Mouse (Mus musculus) E14TG2a.4 (cell line): ENCODE measurements around the gene Dync2h1.
"Not testable (repeated sequence)": the region's sequence is repeated elsewhere in the genome, so short reads cannot be mapped to it uniquely, and the experiment has no call there.

Experiments
- H3K27me3 ChIP-seq: 2 replicates; pipeline ENCODE4 v1.6.1; 2014; ENCODE audit warnings: low read length, control low read depth; ENCODE audit not compliant: insufficient read depth
- H3K36me3 ChIP-seq: 2 replicates; pipeline ENCODE4 v1.6.1; 2014; ENCODE audit warnings: low read length, control low read depth; ENCODE audit not compliant: insufficient read depth
- H3K4me1 ChIP-seq: replicated peaks from 2 replicates; pipeline ENCODE4 v1.6.1; 2014; ENCODE audit warnings: low read depth, low read length, control low read depth
- H3K4me3 ChIP-seq: replicated peaks from 2 replicates; pipeline ENCODE4 v1.5.1; 2014; ENCODE audit warnings: mild to moderate bottlenecking, low read length
- H3K9me3 ChIP-seq: 2 replicates; pipeline ENCODE4 v1.6.1; 2014; ENCODE audit warnings: low read length, control low read depth
- CTCF ChIP-seq: conservative IDR thresholded peaks from 2 replicates; pipeline ENCODE4 v1.5.1; 2014; ENCODE audit warnings: low read length
- NANOG ChIP-seq: IDR thresholded peaks from 2 replicates; pipeline ENCODE4 v1.6.1; 2014; ENCODE audit warnings: borderline replicate concordance, low read length, mixed read lengths
- POU5F1 ChIP-seq: IDR thresholded peaks from 2 replicates; pipeline ENCODE4 v1.6.1; 2014; ENCODE audit warnings: low read length, borderline replicate concordance

Dync2h1 gene

DNA sequence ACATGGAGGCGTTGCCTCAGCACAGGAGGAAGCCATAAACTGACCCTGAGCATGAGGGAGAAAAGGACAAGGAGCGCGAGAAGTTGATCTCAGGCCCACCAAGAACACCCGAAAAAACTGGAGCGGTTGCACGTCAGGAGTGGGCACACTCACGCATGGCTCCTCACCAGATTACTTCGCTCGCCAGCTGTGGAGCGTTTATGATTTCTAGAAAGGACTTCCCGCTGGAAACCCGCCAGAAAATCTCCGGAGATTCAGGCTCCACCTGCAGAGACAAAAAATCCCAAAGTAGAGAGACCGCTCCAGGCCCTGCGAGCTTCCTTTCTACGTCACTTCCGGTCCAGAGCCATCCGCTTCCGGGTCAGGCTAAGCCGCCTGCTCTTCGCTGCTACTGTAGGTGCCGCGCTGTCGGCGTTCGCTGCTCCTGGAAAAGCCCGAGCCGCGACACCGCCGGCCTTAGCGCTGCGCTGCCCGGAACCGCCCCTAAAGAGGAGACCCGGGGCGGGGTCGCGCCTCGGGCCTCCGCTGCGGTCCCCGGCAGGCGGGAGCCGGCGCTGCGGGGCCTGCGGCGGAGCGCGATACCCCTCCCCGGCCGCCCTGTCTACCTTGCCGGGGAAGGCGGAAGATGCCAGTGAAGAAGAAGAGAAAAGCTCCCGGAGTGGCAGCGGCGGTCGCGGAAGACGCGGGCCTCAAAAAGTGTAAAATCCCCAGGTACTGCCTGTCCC is at the start of gene Dync2h1, which contains the start of gene Dcun1d5:
TSS of gene Dync2h1 (minus strand) at position 275 of the 725 bp plus-strand sequence.
TSS of gene Dcun1d5 (plus strand) at position 349 of the 725 bp plus-strand sequence.
- H3K9me3 ChIP-seq, result no peaks in the 10 kb centered on the region
- no peaks in the 10 kb centered on the region for H3K27me3 ChIP-seq
- peaks cover 29% of the 10 kb centered on the region for H3K36me3 ChIP-seq
- H3K4me3 ChIP-seq, result peak within 1 kb of the TSS; percentile 95
- peaks cover 32% of the 10 kb centered on the region for H3K4me1 ChIP-seq
- TF ChIP-seq CTCF (no peak), NANOG (no peak), POU5F1 (no peak)

DNA sequence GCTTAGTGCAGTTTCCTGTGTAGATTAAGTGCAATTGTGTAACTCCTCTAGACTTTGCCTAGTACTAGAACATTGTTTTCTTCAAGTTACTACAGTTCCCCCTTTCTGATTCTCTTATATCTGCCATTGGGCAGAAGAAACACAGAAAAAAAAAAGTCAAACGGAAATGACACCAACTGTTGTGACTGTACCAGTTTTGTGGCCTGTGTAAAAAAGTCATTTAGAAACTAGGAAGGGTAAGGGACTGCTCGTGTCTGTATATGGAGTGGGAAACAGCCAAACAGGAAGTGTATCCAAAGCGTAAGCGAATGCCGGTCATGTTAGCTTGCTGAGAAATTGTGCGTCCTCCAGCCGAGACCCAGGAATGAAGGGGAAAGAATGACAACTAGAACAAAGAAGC is 37.2 kb upstream of the Dync2h1 start:
- no peaks in the 10 kb centered on the region for H3K9me3 ChIP-seq

DNA sequence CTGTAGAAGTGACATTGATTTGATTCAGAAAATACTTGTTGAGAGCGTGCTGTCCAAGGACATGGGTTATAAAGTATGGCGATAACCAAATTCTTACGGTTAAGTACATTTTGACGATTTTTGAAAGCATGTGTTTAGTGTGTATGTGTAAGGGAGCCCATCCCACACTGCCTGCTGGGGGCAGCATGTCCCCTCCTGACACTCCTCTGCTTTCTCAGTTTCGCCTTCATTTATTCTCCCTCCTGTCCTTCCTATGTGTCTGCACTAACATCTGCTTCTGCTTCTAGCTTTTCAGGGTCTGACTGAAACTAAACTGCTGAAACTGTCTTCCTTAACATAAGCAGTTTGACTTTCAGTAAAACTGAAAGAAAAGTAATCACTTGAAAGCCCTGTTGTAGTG is 36.8 kb upstream of the Dync2h1 start:
- Histone ChIP-seq H3K27me3 (no peaks in the 10 kb centered on the region), H3K9me3 (no peaks in the 10 kb centered on the region), H3K4me1 (no peaks in the 10 kb centered on the region), H3K4me3 (no peak overlapping the region), H3K36me3 (peaks cover 11% of the 10 kb centered on the region)
- no peak for TF ChIP-seq CTCF
- no peak for TF ChIP-seq NANOG
- no peak for TF ChIP-seq POU5F1

More for the DNA sequence above, 37.2 kb upstream of the Dync2h1 start:
- Histone ChIP-seq H3K4me1 (no peaks in the 10 kb centered on the region), H3K4me3 (no peak overlapping the region), H3K27me3 (no peaks in the 10 kb centered on the region), H3K36me3 (peaks cover 11% of the 10 kb centered on the region)
- TF ChIP-seq POU5F1 (no peak), CTCF (no peak), NANOG (no peak)

DNA sequence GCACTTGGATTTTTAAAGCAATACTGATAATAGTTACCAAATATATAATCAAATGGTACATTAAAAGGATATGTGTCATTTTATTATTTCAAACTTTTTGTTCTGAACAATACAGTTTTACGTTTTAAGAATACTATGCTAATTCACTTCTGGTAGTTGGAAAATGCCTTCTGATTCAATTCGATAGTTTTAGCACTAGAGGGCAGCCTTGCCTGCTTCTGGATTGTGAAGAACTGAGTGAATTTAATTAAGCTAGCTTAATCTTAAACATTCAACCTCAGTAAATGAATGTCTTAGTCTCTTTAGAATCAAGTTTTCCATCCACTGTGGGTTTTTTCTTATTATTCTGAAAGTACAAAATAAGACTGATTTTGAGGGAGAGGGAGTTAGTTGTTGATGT is 32.0 kb upstream of the Dync2h1 start:
- TF ChIP-seq POU5F1 (no peak), CTCF (peak; percentile 57), NANOG (no peak)
- no peak overlapping the region for H3K4me3 ChIP-seq
- no peaks in the 10 kb centered on the region for H3K4me1 ChIP-seq
- H3K27me3 ChIP-seq, result no peaks in the 10 kb centered on the region
- no peaks in the 10 kb centered on the region for H3K9me3 ChIP-seq
- H3K36me3 ChIP-seq, result peaks cover 16% of the 10 kb centered on the region

GRCm38 (mm10) chr9:7190694-7191093 is 6.4 kb upstream of the Dync2h1 start:
- not testable (repeated sequence) for H3K4me3 ChIP-seq, H3K9me3 ChIP-seq, H3K4me1 ChIP-seq, H3K27me3 ChIP-seq
- H3K36me3 ChIP-seq, result peaks cover 23% of the 10 kb centered on the region

GRCm38 (mm10) chr9:7184897-7185291 is 648 bp upstream of the Dync2h1 start:
- TF ChIP-seq CTCF (no peak), POU5F1 (no peak), NANOG (no peak)
- Histone ChIP-seq H3K4me3 (peak overlapping the region; percentile 95), H3K4me1 (peaks cover 26% of the 10 kb centered on the region)

DNA sequence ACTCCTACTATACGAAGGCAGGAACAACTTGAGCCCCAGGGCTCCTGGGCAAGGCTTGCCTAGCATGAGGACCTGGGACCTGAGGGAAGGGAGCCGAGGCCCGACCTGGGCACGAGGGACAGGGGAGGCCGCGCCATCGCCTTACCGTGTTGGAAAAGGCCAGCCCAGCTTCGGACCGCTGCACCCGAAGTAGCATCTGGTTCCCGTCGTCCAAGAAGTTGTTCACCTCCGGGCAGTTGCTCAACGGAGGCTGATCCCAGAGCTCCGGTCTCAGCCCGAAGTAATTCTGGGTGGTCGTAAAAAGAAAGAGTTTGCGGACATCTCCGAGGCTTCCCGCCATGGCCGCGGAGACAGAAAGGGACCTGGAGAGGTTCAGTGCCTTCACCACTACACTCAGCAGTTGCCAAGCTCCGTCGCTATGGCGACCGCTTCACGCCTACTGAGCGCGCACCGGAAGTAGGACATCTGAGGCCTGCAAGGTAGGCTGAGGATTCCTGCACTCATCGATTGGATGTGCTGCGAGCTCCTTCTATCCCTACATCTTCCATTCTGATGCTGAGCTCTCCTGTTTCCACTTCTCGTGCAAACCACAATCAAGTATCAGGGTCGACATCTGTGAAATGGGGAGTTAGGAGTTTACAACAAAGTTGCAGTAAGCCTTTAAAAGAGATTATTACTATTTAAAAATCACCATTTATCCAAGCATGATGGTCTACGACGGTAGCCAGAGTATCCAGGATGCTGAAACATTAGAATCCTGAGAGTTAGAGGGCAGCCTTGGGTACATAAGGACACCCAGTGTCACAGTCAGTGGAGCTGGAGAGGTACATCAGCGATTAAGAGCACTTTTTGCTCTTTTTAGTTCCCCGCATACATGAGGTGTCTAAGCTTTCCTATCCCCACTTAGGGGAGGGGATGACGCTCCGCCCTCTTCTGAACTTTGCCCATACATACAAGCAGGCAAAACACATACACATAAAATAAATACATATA is 7.3 kb downstream of the Dync2h1 start:
- H3K4me3 ChIP-seq, result peak overlapping the region; percentile 82
- H3K36me3 ChIP-seq, result peaks cover 10% of the 10 kb centered on the region
- H3K27me3 ChIP-seq, result no peaks in the 10 kb centered on the region
- peaks cover 14% of the 10 kb centered on the region for H3K4me1 ChIP-seq
- TF ChIP-seq CTCF (no peak), POU5F1 (no peak), NANOG (no peak)
- H3K9me3 ChIP-seq, result no peaks in the 10 kb centered on the region

More at GRCm38 (mm10) chr9:7184897-7185291, 648 bp upstream of the Dync2h1 start:
- H3K9me3 ChIP-seq, result no peaks in the 10 kb centered on the region
- peaks cover 35% of the 10 kb centered on the region for H3K36me3 ChIP-seq
- no peaks in the 10 kb centered on the region for H3K27me3 ChIP-seq

DNA sequence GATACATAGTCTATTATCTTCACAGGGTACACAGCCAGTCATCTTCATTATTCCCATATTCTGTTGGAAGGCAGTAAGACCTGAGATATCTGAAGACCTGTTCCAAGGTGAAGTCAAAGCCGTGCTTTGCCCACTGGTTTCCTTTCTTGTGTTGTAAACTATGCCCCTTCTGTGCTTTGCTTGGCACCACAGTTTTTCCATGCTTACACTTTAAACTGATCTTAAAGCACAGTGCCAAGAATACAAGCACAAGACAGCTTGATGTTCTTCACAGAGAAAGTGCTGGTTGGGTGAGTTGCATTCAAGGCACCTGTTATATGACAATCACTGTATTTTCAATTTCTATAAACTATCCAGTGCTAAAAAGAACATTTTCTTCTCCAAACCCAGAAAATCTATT is 10.5 kb downstream of the Dync2h1 start:
- Histone ChIP-seq H3K9me3 (no peaks in the 10 kb centered on the region), H3K4me1 (peaks cover 8% of the 10 kb centered on the region), H3K36me3 (no peaks in the 10 kb centered on the region), H3K4me3 (no peak overlapping the region), H3K27me3 (no peaks in the 10 kb centered on the region)
- TF ChIP-seq CTCF (no peak), POU5F1 (no peak), NANOG (no peak)
